Mouse (Mus musculus): Measurements from ENCODE around the gene Armc12.
A peak's percentile ranks its signal among the peaks of the same experiment; 100 is the strongest.
"Not testable (repeated sequence)": the region's sequence is repeated elsewhere in the genome, so short reads cannot be mapped to it uniquely, and the experiment has no call there.

The Armc12 gene

DNA sequence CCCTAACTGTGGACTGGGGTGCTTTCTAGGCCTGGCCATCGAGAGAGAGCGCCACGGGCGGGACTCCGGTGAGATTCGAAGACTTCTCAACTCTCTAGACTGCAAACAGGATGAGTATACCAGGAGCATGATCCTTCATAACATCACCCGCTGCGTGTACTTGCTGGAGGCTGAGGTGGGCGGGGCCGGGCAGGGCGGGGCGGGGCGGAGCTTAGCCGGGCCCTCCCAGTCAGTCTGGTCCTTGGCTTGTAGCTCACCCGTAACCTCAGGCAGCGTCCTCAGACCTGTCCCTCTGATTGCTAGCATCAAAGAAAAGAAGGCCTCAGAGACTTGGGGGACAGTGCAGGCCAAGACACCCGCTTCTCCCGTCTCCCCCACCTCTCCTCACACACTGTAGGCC lies 1.3 kb downstream of the Armc12 start:
- DNase-seq (ENCODE audit: low spot score), result no peak

DNA sequence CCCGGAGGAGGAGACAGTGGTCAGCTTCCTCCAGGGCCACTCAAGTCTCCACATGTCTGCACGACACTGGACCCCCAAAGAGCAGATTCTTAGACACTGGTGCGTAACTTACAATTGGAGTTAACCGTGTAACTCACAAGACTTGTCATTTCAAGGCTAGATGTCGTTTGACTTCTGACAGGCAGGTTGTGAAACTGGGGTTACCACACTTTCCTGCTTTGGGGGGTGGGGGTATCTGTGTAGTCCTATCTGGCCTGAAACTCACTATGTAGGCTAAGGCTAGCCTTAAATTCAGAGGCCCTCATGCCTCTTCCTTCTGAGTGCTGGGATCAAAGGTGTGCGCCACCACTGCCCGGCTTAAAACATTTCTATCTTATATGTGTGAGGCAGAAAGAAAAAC lies 2.0 kb downstream of the Armc12 start:
- DNase-seq (ENCODE audit: low spot score), result no peak

DNA sequence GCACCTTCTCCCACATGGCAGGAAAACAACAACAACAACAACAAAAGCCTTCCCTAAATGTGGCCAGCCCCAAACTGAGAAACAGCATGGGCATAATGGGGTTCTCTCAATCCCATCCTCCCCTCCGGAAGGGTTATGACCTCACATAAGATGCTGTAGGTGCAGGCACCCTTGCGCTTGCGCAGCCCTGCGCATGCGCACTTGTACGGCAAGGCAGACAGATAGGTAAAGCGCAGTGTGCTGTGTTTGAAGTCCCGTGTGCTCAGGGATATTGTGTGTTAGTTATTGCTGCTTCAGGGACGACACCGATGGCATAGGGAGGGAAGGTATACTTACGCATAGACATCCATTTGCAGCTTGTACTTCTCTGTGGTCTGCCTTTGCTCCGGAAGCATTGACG lies 2.7 kb downstream of the Armc12 start:
- DNase-seq (ENCODE audit: low spot score), result no peak

DNA sequence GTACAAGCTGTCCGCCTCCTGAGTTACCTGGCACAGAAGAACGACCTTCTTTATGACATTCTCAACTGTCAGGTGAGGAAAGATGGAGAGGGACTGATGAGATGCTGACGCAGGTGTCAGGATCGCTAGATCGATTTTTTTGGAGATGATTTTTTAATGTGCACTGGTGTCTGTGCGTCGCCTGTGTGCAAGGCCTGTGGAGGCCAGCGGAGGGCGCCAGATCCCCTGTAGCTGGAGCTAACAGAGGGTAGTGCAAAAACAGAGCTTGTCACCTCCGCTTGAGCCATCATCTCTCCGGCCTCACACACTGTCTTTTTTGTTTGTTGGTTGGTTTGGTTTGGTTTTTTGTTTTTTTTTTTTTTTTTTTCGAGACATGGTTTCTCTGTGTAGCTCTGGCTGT lies 7.3 kb downstream of the Armc12 start:
- DNase-seq (ENCODE audit: low spot score), result no peak

DNA sequence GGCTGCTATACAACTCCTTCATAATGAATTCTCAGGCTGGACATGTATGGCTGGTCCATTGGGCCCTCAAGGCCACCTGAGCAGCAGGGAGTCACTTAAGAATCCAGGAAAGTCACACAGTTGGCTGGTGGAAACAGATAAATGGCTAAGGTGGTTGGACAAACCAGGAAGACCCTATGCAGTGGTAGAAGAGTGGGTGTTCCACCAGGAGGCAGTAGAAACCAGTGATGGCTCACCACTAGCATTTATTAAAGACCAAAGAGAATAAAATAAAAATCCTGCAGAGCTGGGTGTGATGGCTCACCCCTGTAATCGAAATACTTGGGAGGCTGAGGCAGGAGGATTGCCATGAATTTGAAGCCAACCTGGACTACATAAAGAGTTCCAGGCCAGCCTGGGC lies 16.3 kb downstream of the Armc12 start:
- no peak for DNase-seq (ENCODE audit: low spot score)

DNA sequence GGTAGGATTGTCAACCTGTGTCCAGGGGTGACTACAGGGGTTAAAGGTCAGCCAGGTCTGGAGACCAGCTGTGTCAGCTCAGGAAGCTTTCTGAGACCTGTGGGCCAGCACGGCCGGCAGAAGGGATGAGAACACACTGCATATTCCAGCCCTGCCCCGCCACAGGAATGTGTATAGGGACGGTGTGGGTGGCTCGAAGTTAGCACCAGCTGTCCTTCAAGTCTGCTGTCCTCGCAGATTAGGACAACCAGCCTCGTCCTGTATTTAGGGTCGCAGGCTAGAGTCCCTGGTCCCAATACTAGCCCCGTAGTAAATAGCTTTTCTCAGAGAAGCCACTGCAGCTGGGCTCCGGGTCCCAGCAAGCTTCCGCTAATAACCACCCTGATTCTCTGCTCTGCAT lies 17.9 kb downstream of the Armc12 start:
- DNase-seq (ENCODE audit: low spot score), result no peak

DNA sequence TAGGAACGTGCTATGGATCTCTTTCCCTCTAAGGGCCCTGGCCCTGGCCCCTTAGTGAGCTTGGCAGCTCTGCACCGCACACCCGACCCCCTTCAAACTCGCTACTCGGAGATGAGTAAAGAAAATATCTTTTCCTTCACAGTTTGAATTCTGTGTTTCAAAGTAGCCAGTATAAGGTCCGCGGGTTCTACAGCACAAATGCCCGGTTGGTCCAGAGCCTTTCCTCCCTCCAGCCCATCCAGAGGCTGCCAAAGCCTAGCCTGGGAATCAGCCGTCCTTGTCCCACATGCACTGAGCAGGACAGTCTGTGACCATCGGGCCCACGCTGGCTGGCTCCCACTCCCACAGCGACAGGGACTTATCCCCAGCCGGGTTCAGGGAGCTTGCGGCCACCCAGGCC lies 18.5 kb downstream of the Armc12 start, which contains the start of gene Clpsl2:
Gene Clpsl2 (plus strand): TSS at position 301 of the 400 bp plus-strand sequence.
- no peak for DNase-seq (ENCODE audit: low spot score)

DNA sequence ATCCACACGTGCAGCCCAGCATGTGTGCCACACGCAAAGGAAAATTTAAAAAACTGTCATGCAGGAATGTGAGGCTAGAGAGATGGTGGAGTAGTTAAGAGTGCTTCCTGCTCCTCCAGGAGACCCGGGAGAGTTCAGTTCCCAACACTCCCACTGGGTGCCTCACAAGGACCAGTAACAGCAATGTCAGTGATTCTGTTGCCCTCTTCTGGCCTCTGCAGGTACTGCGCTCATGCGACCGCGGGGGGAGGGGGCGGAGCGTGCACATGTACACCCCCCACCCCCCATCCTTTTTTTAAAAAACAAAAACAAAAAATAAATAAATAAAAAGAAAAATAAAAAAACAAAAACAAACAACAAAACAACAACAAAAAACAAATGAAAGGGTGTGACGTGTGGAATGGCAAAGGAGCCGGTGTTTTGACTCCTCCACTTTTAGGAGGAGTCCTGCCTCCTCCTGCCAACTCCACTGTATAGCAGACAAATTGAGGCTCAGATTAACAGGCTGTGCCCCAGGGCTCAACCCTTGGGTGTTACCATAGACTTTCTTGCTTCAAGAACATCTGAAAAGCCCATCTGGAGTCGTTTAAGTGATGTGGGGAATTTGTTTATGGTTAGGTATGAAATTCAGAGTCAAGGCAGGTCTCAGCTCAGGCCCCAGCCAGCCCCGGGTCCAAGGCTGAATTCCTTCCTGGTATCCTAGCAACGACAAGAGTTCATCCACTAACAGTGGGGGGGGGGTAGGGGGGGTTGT lies 22.6 kb downstream of the Armc12 start:
- DNase-seq (ENCODE audit: low spot score), result peak; percentile 65

DNA sequence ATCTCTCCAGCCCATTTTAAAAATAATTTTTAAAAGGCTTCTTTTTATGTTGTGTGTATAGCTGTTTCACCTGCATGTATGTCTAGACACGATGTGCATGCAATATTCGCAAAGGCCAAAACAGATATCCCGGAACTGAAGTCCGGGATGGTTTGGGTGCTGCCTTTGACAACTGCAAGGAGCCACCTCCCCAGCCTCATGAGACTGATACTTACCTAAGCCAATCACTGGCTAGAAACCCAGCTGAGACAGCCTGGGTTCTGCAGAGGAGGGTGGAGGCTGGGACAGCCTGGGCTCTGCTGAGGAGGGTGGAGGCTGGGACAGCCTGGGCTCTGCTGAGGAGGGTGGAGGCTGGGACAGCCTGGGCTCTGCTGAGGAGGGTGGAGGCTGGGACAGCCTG lies 23.4 kb downstream of the Armc12 start:
- not testable (repeated sequence) for DNase-seq (ENCODE audit: low spot score)

DNA sequence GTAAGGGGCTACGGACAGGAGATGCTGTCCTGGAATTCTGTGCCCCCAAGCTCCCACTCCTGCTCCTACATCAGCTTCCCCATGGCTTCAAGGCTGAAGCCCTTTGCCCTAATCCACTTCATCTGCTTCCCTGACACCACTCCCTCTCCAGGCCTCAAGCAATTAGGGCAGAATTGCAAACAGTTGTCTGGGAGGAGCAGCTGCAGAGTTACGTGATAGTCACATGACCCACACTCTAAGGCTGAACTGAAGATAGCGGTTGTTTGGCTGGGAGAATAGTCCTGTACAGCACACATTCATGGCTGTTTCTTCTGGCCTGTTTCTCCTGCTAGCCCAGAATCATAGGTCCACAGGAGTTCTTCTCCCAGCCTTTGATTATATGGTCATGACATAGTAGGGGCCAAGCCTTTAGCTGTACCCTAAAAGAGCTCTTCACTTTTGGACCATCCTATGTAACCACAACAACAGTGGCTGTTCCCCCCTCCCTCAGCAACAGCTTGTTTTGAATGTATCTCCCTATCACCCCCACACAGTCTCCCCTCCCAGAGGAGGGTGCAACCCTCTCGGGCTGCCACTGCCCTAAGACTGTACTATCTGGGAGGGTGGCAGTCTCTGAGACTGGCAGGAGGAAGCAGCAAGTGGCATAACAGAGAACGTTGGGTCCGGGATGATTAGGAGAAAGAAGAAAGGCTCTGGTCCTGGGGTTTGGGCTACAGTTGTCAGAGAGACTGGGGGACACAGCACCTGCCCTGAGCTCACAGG lies 26.2 kb downstream of the Armc12 start:
- no peak for DNase-seq (ENCODE audit: low spot score)

DNA sequence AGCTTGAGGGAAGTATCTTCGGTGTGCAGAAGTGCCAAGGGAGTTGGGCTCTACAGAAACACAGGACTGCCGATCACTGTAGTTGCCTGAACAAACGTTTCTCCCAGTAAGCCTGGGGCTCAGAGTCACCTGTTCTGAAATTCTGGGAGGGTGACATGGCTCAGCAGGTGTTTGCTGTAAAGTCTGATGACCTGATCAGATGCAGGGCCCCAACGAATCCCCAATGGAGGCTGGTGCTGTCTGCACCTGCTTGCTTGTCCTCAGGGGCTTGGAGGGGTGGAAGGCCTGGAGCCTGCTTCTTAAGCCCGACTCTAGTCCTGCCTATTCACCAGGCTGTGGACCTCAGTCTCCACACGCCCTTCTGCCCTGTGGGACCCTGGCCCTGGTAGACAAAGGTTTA lies 27.2 kb downstream of the Armc12 start:
- DNase-seq (ENCODE audit: low spot score), result no peak

DNA sequence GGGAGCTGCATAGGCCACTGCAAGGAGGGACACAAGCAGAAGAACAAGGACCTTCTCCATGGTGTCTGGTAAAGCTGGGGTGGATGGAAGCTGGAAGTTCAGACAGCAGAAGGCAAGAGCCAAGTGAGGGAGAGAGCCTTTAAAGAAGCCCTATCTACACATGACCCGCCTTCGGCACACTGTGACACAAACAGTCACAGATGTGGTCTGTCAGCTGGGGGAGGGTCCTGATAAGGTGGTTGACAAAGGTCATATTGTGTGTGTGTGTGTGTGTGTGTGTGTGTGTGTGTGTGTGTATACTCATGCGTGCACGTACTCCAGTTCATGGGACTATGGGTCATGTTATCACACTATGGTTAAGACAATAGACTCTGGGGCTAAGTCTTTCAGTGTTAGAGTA lies 30.0 kb downstream of the Armc12 start, which contains the start of gene Clps:
Gene Clps (minus strand): TSS at position 169 of the 400 bp plus-strand sequence.
- DNase-seq (ENCODE audit: low spot score), result no peak

DNA sequence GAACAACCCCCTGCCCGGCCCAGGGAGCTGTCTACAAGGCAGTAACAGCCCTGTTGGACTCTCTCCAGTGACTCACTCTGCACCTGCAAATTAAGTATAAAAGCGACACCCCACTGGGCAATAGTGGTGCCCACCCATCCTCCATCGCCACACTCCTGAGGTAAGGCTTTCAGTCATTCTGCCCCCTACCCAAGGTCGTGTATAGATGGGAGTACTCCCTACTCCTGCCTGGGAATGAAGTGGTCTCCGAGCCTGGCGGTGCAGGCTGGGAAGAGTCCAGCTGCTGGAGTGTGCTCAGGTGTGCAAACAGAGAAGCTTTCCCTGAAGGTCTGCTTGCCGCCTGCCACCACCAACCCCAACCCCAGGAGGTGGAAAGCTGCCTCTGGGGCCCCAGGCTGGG lies 31.0 kb downstream of the Armc12 start:
- DNase-seq (ENCODE audit: low spot score), result no peak

DNA sequence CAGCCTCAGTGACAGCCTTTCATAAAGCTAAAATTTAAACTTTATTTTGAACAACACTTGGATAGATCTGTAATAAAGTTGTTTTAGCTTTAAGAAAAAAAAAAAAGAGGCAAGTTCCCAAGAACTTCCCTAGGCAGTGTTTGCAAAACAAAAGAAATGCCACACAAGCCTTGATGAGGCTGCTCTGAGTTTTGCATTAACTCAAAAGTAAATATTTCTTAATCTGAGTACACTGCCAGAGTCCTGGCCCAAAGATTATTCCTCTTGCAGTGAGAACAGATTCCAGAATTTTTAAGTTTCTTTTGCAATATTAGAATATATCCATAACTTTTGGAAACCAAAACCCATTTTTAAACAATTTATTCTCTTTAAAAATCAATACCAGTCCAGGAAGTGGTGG lies 34.6 kb downstream of the Armc12 start:
- DNase-seq (ENCODE audit: low spot score), result no peak

DNA sequence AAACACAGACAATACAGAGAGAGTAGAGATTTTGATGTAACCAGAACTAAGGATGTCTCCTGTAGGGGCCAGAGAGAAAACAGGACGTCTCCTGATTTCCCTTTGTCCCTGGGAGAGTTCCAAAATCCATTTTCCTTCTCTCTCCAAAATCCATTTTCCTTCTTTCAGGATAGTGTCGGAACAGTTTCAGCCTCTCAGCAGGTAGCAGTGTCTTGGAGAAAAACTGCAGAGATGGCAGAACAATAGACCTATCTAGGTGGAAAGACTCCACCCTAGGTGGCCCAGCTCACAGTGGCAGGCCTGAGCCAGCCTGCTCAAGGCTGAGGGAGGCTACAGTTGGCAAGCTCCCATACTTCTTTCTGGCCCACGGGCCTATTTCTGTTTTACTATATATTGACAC lies 36.9 kb downstream of the Armc12 start:
- DNase-seq (ENCODE audit: low spot score), result no peak

DNA sequence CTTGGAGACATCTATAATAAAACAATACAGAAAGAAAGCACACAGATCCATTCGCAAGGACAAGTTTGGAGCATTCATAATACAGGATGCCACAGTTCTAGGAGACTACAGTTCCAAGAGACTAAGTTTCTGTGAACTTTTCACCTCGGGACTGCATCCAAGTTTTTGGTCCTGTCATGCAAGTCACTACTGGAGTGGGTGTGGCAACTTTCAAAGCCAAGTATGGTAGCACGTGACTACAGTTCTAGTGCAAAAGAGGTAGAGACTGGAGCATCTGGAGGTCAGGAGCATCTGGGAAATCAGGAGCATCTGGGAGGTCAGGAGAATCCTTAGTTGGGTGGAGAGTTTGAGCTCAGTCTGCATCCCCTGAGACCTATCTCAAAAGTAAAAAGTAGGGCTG lies 41.3 kb downstream of the Armc12 start:
- DNase-seq (ENCODE audit: low spot score), result no peak

DNA sequence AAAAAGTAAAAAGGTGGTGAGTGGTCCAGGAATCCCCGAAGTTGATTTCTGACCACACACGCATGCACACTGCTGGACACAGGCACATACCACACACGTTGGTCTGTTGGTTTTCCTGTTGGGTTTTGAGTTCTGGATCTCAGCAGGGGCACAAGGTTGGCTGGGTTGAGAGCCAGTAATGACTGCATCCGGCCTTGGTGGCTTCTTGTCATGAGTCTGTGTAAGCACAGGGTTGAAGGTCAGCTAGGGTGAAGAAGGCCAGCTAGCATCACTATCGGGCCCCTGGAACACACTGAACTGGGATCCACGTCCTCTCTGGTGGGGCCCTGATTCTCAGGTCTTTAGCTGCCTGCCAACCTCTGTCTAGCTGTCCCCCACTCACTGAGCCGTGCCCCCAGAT lies 41.9 kb downstream of the Armc12 start:
- DNase-seq (ENCODE audit: low spot score), result no peak

DNA sequence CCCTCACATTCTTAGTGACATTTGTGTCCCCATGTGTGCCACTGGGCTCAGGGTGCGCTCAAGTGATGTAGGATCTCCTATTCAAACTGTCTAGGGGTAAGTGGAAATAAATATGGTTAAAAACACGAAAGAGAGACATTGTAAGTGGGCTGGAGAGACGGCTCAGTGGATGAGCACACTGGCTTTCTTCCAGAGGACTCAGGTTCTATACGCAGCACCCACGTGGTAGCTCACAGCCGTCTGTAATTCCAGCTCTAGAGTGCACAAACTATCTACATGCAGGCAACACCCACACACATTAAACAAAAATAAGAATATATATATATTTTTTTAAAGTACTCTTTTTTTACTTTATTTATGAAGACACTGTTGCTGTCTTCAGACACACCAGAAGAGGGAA lies 42.3 kb downstream of the Armc12 start:
- DNase-seq (ENCODE audit: low spot score), result no peak

DNA sequence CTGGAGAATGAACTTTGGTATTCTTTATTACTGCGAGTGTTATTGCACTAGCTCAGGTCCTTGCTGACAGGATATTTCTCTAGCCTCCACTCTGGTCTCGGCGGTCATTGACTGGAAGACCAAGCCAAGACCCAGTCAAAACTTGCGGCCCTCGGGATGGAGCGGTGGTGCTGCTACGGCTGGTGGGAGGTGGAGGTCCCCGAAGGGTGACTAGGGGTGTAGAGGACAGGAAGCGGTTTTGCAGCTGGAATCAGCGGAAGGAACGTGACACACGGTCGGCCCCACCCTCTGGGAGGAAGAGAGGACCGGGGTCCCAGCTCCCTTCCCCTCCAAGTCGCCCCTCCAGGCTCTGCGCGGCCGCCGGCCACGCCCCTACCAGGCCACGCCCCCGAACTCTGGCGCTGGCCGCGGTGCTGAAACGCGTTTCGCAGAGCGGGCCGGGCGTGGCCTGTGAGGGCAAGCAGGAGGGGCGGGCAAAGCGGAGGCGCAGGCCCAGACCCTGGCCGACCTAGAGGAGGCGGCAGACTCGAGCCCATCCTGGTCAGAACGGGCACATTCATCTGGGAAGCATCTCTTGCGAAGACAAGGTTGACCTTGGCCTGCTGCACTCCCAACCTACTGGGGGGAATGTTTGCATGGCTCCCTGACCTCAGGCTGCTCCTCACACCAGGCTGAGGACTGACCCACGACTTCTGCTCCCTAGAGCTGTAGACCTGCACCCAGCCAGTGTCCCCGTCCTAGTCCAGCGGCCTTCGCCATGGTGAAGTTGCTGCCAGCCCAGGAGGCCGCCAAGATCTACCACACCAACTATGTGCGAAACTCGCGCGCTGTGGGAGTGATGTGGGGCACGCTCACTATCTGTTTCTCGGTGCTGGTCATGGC lies 44.9 kb downstream of the Armc12 start, which contains the start of gene Lhfpl5:
Gene Lhfpl5 (plus strand): TSS at position 398 of the 882 bp plus-strand sequence.
- DNase-seq (ENCODE audit: low spot score), result peak; percentile 24

DNA sequence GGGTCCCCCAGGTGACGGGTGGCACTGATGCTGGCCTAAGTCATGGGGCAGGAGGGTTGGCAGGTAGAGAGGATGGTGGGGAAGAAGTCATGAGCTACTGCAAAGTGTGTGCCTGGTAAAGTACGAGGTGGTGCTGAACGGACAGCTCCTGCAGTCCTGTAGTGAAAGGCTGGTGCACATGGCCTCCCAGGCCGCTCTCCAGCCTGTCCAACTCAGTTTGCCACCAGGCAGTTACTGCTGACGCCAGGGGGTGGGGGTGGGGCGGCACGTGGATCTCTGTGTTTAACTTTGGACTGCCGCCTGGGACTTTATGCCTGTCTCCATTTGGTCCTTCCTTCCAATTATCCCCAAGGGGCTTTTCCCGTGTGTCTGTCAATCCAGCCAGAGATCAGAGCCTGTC lies 49.8 kb downstream of the Armc12 start:
- DNase-seq (ENCODE audit: low spot score), result peak; percentile 61

DNA sequence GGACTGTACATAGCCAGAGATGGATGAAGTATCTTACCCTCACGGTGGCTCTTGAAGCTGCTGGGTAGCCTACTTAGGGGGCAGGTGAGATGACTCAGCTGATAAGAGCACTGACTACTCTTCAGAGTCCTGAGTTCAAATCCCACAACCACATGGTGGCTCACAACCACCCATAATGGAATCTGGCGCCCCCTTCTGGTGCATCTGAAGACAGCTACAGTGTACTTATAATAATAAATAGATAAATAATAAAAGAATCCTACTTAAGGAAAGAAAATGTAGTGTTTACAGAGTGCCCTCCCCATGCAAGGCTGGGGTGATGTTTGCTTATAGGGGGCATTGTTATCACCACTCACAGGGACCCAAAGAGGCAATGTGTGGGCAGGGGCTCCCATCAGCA lies 50.5 kb downstream of the Armc12 start:
- no peak for DNase-seq (ENCODE audit: low spot score)

DNA sequence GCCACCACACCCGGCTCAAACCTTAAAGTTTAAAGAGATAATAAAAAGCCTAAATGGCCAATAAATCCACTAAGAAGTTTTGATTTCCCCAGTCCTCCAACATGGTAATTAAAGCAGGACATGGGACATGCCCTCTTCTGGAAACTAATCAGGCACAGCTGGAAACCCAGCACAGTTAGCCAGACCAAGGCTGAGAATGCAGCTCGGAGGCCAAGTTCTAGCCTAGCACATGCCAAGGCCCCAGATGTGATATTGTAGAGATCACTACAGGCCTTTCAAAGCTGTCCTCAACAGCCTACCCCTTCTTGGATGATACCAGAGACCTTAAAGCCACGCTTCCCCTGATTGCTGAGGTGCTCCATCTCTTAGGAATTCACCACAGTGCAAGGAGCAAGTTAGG lies 55.9 kb downstream of the Armc12 start:
- DNase-seq (ENCODE audit: low spot score), result no peak
